Mouse (Mus musculus) adrenal gland, adult 2 months (tissue): ENCODE results near the gene Vnn1. TPM values are rescaled to one million over a fixed set of nuclear protein-coding genes. Genes with fewer than 3 reads are reported as not detected.

Experiments used
- DNase-seq: peaks from one replicate; pipeline ENCODE4 v3.0.0; 2021
- long read RNA-seq: library from polyadenylated mRNA; stranded (forward); transcript quantifications from one replicate; pipeline ENCODE4 v2.0.0, GENCODE M21; 2021
- polyA plus RNA-seq: library from polyadenylated mRNA; depleted of rRNA; stranded (reverse); fragments of >200 nt; gene quantifications from 2 replicates; pipeline ENCODE4 v1.2.3, GENCODE M21; 2012; rRNA removed
- total RNA-seq, 2 experiments: library from RNA; stranded (reverse); gene quantifications; 2 replicates each; pipeline ENCODE4 v1.2.3; 2021

Vnn1 gene
- total RNA-seq, result 10 to 100 TPM; 22.7 to 49.8 TPM
- 13.8 and 19.2 TPM in 2 replicates for polyA plus RNA-seq
- long read RNA-seq, transcript Vnn1-201 (7 exons, 2,416 nt), result major isoform, 44 of 49 reads
- long read RNA-seq, partial matches to known transcripts, result 1 of 49 reads
- long read RNA-seq, other reads (novel, unspliced or antisense), result 4 of 49 reads

- DNase-seq, result peak; percentile 58
Observed at GRCm38 (mm10) chr10:23894601-23895349, at the start of gene Vnn1. Gene Vnn1 (plus strand): TSS chr10:23894688.

GRCm38 (mm10) chr10:23851228-23851912 is 43.1 kb upstream of the Vnn1 start, which contains the start of gene Vnn3:
Gene Vnn3 (plus strand): TSS chr10:23851462.
- peak; percentile 58 for DNase-seq

GRCm38 (mm10) chr10:23852096-23852495 is 42.4 kb upstream of the Vnn1 start:
- no peak for DNase-seq

DNA sequence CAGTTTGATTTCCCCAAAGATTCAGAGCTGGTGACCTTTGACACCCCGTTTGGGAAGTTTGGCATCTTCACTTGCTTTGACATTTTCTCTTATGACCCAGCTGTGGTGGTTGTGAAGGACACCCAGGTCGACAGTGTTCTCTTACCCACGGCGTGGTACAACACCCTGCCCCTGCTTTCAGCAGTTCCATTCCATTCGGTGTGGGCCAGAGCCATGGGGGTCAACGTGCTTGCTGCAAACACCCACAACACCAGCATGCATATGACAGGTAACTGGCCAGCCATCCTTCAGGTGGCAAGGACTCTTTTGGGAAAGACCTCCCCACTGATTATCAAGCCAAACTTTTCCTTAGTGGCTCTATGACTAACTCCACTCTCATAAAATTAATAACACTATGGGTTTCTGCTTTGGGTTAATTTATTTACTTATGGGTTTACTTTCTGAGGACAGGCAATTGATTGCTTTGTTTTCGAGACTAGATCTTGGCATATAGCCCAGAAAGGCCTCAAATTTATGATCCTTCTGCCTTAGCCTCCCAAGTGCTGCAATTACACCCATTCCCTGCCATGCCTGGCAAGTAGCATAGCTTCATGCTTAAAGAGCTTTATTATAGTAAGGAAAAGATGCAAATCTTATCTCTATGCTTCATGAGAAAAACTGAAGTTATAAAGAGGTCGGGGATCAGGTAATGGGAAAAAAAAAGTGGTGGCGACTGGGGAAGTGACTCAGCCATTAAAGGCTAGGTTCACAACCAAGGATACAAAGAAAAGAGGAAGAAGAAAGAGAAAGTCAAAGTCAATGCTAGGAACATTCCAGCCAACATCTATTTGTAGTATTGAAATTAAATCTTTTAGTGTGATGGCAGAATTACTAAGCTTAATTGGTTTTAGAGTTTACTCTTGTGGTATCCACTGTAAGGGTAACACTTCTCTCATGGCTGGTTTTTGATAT is 29.9 kb upstream of the Vnn1 start:
- DNase-seq, result peak; percentile 45

- DNase-seq, result peak; percentile 15
Observed at GRCm38 (mm10) chr10:23880695-23881094, 13.8 kb upstream of the Vnn1 start.

- DNase-seq, result no peak
Observed at GRCm38 (mm10) chr10:23884910-23885309, 9.6 kb upstream of the Vnn1 start.

DNA sequence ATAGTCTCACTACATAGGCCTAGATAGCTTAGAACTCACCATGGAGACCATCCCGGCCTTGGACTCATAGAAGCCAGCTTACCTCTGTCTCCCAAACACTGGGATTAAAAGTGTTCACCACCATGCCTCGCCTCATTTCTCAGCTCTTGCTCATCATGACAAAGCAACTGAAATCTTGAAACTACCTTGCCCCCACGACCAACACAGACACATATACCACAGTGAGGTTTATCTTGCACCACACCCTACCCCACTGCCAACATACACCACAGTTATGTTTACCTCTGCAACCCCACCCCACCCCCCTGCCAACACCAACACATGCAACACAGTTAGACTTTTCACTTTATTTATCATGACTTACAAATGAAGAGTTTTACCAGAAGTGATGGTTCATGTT is 8.4 kb upstream of the Vnn1 start:
- DNase-seq, result no peak

- no peak for DNase-seq
Observed at GRCm38 (mm10) chr10:23892987-23893386, 1.5 kb upstream of the Vnn1 start.

DNA sequence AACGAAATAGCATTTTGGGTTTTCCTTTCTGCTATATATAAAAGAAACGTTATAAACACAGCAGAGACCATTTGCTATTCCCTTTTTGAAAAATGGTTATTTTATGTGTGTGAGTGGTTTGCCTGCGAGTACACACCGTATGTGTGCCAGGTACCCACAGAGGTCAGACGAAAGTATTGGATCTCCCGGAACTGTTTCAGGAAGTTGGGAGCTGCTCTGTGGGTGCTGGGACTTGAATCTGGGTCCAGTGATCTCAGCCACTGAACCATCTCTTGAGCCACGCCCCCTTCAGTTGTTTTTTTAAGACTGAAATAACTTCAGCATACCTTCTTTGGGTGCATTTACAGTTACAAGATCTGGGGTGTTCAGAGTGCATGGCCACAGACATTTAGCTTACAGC is 888 bp downstream of the Vnn1 start:
- DNase-seq, result peak; percentile 28

DNA sequence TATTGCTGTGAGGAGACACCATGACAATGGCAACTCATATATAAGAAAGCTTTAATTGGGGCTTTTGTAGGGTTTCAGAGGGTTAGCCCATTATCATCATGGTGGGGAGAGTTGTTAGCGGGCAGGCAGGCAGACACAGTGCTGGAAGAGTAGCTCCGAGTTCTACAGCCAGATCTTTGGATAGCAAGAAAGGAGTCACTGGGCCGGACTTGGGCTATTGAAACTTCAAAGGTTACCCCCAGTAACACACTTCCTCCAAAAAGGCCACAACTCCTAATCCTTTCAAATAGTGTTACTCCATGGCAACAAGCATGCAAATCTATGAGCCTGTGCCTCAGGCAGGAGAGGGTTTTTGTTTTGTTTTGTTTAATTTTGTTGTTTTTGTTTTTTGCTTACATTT is 6.6 kb downstream of the Vnn1 start:
- no peak for DNase-seq

DNA sequence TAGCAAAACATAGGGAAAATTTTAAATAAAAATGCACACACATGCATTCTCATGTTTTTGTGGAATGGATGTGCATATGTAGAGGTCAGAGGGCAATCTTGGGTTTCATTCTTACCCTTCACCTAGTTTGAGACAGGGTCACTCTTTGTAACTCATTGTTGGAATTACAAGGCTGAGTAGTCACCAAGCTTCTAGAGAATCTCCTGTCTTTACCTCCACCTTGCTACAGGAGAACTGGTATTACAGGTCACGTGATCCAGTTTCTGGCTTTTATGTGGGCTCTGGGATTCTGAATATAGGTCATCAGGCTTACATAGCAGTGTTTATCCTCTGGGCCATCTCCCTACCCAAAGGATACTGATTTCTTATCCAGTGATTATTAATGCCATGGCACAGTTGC is 11.2 kb downstream of the Vnn1 start:
- no peak for DNase-seq

DNA sequence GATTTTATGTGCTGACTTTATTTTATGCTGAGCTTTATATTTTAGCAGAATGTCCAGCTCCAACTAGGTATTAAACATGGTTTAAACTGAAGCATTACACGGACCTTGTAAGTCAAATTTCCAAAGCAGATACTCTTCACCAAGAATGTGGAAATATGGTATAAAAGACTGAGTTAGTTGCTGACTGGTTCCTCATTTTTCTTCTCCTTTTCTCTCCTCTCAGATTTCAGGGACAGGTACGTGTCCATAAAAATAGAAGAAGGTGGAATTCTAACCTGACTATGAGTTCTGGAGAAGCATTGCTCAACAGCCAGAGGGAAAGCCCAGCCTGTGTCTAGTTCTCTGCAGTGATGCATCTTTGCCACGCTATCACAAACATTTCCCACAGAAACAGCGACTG is 25.6 kb downstream of the Vnn1 start, which contains the start of gene Taar1:
Gene Taar1, plus strand, starts transcription at position 301 of the 400 bp plus-strand sequence.
- no peak for DNase-seq

GRCm38 (mm10) chr10:23922468-23922867 is 28.0 kb downstream of the Vnn1 start:
- no peak for DNase-seq

- peak; percentile 21 for DNase-seq
Observed at GRCm38 (mm10) chr10:23923941-23924340, 29.5 kb downstream of the Vnn1 start.

DNA sequence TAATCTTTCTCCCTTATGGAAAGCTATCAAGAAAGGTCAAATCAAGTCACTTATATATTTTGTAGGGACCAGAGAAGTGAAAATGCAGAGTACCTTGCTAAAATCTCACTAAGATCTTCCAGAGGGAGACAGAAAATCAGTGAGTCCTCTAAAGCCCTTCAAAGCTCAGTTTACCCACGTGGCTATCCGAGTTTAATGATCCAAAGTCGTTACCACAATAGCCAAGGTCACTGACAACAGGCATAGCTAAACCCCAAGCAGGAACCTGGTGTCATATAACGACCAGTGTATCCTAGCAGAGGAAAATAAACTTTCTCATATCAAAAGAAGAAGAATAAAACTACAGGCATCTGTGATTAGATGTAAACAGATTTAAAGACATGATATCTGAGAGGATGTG is 43.1 kb downstream of the Vnn1 start:
- DNase-seq, result no peak

DNA sequence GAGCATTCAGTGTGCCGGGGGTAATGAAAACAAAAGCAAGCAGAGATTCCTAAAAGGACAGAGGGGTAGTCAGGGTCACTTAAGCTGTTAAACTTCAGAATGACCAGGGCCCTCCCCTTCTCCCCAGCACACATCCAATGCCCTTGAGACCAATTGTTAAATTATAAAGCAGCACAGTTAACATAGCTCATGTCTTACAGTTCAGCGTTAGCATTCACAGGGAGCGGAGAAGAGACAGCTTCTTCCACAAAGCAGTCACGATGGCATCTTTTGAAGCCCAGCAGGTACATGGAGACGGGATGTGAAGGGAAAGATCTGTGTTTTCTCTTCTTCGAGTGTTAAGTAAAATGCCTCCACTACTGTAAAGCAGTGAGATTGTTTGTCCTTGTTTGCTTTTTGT is 43.8 kb downstream of the Vnn1 start, which contains the start of gene Taar2:
Gene Taar2, plus strand, starts transcription at position 261 of the 400 bp plus-strand sequence.
- no peak for DNase-seq

DNA sequence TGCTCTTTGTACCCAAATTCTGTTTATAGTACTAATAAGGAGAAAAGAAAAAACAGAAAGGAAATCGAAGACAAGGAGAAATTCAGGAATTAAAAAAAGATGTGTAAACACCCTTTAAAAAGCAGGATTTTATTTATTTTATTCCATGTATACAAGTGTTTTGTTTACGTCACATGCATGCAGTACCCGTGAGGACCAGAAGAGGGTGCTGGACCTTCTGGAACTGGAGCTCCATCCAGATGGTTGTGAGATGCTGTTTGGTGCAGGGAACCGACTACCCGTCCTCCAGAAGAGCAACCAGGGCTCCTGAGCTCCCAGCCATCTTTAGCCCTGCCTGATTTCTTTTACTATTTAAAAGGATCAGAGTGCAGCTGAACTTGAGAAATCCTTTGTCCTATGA is 48.0 kb downstream of the Vnn1 start:
- no peak for DNase-seq

DNA sequence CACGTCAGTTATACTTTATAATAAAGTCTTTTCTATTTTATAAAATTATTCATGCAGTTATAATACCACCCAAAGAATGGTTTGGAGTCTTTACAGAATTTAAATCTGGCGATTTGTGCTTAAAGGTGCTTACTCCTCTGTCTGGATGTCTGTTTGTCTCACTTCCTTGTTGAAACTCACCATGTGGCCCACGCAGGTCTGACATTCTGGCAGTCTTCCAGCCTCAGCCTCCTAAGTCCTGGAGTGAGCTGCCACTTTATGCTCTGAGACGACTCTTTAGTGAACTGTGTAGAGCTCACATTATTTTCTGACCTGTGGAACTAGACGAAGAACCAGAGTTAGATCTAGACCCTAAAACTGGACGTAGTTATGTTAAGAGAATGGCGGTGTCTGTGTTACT is 53.5 kb downstream of the Vnn1 start:
- no peak for DNase-seq

DNA sequence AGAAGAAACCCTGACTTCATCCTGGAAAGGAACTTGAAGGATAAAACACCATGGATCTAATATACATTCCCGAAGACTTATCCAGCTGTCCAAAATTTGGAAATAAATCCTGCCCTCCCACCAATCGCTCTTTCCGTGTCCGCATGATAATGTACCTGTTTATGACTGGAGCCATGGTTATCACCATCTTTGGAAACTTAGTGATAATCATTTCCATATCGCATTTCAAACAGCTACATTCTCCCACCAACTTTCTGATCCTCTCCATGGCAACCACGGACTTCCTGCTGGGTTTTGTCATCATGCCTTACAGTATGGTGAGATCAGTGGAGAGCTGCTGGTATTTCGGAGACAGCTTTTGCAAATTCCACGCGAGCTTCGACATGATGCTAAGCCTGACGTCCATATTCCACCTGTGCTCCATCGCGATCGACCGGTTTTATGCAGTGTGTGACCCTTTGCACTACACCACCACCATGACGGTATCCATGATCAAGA is 55.1 kb downstream of the Vnn1 start, which contains the start of gene Taar3:
Gene Taar3, plus strand, starts transcription at position 51 of the 498 bp plus-strand sequence.
- no peak for DNase-seq

DNA sequence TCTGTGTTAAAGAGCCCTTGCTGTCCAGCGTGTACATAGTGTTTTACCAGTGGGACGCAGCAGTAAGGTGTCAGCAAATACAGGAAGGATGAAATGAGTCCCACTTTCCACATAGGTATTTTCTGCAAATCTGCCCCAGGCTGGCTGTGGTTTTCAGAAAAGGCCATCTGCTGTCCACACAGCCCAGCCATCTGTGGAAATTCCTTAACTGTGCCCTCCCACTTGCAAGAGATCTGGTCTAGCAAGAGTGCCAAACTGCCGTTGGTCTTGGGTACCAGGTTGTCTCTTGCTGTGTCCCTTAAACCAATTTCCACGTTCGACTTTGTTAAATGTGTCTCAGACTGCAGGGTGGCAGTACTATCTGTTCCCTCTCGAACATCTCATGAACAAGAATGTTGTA is 57.2 kb downstream of the Vnn1 start:
- DNase-seq, result no peak
